Mouse (Mus musculus): ENCODE data around the gene Dppa2. TPM values are rescaled to one million over a fixed set of nuclear protein-coding genes. Genes with fewer than 3 reads are reported as not detected.
"Not testable (repeated sequence)": the region's sequence is repeated elsewhere in the genome, so short reads cannot be mapped to it uniquely, and the experiment has no call there.

Gene Dppa2
- polyA plus RNA-seq, 1 experiment from 2014 or later = not detected

DNA sequence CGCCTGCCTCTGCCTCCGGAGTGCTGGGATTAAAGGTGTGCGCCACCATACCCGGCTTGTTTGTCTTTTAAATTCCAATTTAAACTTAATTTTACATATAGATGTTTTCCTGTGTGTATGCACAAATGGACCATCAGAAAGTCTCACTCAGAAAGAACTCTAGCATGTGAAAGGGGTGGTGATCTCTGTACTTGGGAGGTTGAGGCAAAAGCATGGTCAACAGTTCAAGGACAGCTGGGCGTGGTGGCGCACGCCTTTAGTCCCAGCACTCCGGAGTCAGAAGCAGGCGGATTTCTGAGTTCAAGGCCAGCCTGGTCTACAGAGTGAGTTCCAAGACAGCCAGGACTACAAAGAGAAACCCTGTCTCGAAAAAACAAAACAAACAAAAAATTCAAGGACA is 5.2 kb downstream of the Dppa2 start:
- WGBS = 94% methylated on average over 10 of the region's 10 CpGs
- H3K9me3 ChIP-seq; H3K4me1 ChIP-seq; H3K4me2 ChIP-seq; ATAC-seq (ENCODE audit: insufficient read depth, low FRiP score, low read depth); H3K27me3 ChIP-seq (replicated peaks); H3K36me3 ChIP-seq; H3K9ac ChIP-seq; H3K27ac ChIP-seq; H3K4me3 ChIP-seq (replicated peaks): not testable (repeated sequence)

DNA sequence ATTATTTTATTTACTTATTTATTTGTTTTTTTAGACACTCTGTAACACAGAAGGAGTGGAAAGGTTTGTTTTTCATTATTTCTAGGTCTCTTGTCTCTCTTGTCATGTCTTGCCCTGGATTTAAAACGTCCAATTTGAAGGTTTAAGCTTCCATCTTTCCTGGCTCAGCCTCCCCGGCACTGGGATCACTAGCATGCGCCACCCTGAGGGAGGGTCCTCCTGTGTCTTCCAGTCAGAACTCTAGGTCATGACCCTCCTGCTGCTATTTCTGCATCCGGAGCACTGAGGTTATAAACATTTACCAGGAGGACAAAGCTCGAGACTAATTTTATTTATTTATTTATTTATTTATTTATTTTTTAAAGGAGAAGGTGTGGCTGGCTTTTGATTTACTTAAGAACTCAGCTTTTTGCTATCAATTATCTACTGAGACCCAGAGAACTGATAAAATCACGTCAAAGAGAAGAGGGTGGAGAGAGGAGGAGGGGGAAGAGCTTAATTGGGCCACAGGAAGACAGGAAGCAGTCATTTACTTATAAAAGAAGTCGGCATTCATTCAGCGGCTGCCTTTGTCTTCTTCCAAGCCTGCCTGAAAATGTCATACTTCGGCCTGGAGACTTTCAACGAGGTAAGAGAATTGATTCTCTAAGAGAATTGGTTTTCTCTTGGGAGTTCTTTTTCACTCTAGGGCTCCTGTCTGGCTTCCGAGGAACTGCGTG is 6.4 kb downstream of the Dppa2 start:
- no peaks in the 10 kb centered on the region for H3K4me1 ChIP-seq
- no peak for ATAC-seq (ENCODE audit: insufficient read depth, low FRiP score, low read depth)
- no peak overlapping the region for H3K9ac ChIP-seq
- no peak overlapping the region for H3K4me2 ChIP-seq
- no peaks in the 10 kb centered on the region for H3K36me3 ChIP-seq
- 75% methylated on average over 12 of the region's 12 CpGs for WGBS
- H3K4me3 ChIP-seq (replicated peaks) = no peak overlapping the region
- H3K27ac ChIP-seq = no peak overlapping the region
- no peaks in the 10 kb centered on the region for H3K9me3 ChIP-seq
- H3K27me3 ChIP-seq (replicated peaks) = no peaks in the 10 kb centered on the region

DNA sequence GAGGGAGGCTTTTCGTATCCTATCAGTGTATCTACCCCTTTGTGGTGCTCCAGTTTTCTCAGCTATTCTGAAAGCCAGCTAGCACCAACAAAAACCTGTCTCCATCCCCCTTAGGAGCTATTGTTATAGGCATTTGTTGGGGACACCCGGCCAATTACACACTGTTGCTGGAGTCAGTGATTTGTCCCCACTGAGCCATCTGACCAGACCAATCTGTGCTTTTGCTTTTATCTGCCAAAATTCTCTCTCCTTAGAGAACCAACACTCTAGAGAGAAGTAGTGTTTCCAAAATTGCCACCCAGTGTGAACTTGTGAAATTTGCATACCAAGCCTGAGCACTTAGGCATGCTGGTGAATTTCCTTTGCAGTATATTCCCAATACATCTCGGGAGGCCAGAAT is 11.6 kb downstream of the Dppa2 start:
- no peaks in the 10 kb centered on the region for H3K36me3 ChIP-seq
- no peak overlapping the region for H3K27ac ChIP-seq
- H3K9ac ChIP-seq = no peak overlapping the region
- H3K4me1 ChIP-seq = no peaks in the 10 kb centered on the region
- no peak for ATAC-seq (ENCODE audit: insufficient read depth, low FRiP score, low read depth)
- H3K4me2 ChIP-seq = no peak overlapping the region
- no peaks in the 10 kb centered on the region for H3K27me3 ChIP-seq (replicated peaks)
- H3K9me3 ChIP-seq = no peaks in the 10 kb centered on the region
- WGBS = 87% methylated on average over 3 of the region's 3 CpGs
- no peak overlapping the region for H3K4me3 ChIP-seq (replicated peaks)

DNA sequence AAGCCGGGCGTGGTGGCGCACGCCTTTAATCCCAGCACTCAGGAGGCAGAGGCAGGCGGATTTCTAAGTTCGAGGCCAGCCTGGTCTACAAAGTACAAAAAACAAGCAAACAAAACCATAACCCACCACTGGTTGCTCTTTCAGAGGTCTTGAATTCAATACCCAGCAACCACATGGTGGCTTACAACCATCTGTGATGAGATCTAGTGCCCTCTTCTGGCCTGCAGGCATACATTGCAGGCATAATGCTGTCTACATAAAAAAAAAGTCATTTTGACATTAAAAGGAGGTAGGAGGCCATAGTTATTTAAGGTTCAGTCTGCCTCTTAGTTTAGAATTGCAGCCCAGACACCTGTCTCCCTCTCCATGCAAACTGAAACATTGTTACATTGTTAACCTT is 17.1 kb downstream of the Dppa2 start:
- Histone ChIP-seq H3K27me3 (replicated peaks) (no peaks in the 10 kb centered on the region), H3K4me3 (replicated peaks) (no peak overlapping the region), H3K4me1 (no peaks in the 10 kb centered on the region), H3K36me3 (no peaks in the 10 kb centered on the region), H3K27ac (no peak overlapping the region), H3K9ac (no peak overlapping the region), H3K9me3 (no peaks in the 10 kb centered on the region), H3K4me2 (no peak overlapping the region)
- 88% methylated on average over 6 of the region's 6 CpGs for WGBS
- ATAC-seq (ENCODE audit: insufficient read depth, low FRiP score, low read depth) = no peak

DNA sequence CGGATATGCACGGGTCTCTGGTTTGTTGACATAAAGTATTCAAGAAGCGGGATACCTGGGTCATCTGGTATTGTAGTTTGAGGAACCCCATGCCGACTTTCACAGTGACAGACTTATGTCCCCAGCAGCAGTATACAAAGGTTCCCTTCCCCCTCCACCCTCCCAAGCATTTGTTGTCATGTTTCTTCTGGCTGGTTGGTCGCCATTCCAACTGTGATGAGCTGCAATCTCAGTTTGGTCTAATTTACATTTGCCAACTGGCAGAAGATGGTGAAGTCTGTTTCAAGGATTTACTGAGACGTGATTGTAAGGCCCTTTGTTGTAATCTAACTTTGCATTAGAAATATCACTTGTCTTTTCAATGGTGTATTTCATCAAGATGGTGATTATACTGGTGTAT is 19.4 kb downstream of the Dppa2 start:
- no peaks in the 10 kb centered on the region for H3K9me3 ChIP-seq
- no peak overlapping the region for H3K4me3 ChIP-seq (replicated peaks)
- H3K27ac ChIP-seq = no peak overlapping the region
- H3K9ac ChIP-seq = no peak overlapping the region
- no peaks in the 10 kb centered on the region for H3K4me1 ChIP-seq
- no peak for ATAC-seq (ENCODE audit: insufficient read depth, low FRiP score, low read depth)
- H3K36me3 ChIP-seq = no peaks in the 10 kb centered on the region
- H3K4me2 ChIP-seq = no peak overlapping the region
- no peaks in the 10 kb centered on the region for H3K27me3 ChIP-seq (replicated peaks)
- WGBS = 68% methylated on average over 6 of the region's 6 CpGs

DNA sequence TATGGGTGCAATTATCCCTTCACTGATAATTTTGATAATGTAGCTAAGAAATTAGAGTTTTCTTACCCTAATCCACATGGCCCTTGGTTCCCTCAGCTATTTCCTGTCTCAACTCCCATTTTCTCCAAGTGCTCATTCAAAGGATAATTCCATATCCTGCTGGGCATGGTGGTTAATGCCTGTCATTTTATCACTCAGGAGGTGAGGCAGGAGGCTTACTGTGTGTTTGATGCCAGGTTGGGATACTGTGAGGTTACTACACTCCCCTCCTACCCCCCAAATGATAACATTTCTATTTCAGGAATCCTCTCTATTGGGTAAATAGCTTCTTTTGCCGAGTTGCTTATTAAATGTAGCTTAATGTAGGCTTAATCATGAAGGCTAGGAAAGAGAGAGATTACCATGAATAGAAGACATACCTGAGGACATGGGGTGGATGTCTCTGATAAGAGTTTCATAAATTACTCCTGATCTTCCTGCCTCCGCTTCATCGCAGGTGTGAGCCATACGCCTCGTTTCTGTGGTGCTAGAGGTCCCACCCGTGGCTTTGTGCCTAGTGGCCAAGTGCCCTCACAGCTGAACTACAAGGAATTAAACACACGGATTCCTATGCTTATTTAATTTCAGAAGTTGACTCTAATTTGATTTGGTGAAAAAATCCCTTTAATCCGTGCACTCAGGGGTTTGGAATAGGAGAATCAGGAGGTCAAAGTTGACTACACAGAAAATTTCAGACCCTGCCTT is 20.1 kb downstream of the Dppa2 start:
- ATAC-seq (ENCODE audit: insufficient read depth, low FRiP score, low read depth) = no peak

GRCm38 (mm10) chr16:48326903-48327302 is 23.2 kb downstream of the Dppa2 start:
- Histone ChIP-seq H3K4me2 (no peak overlapping the region), H3K4me1 (no peaks in the 10 kb centered on the region), H3K36me3 (no peaks in the 10 kb centered on the region), H3K9ac (no peak overlapping the region), H3K27ac (no peak overlapping the region), H3K9me3 (no peaks in the 10 kb centered on the region), H3K4me3 (replicated peaks) (no peak overlapping the region), H3K27me3 (replicated peaks) (no peaks in the 10 kb centered on the region)
- 14% methylated on average over 5 of the region's 5 CpGs for WGBS
- ATAC-seq (ENCODE audit: insufficient read depth, low FRiP score, low read depth) = no peak

More for the DNA sequence above, 20.1 kb downstream of the Dppa2 start:
- Histone ChIP-seq H3K27me3 (replicated peaks) (no peaks in the 10 kb centered on the region), H3K9me3 (no peaks in the 10 kb centered on the region), H3K4me3 (replicated peaks) (no peak overlapping the region), H3K9ac (no peak overlapping the region), H3K27ac (no peak overlapping the region), H3K4me1 (no peaks in the 10 kb centered on the region), H3K36me3 (no peaks in the 10 kb centered on the region), H3K4me2 (no peak overlapping the region)
- WGBS = 82% methylated on average over 8 of the region's 8 CpGs

GRCm38 (mm10) chr16:48328420-48328819 is 24.7 kb downstream of the Dppa2 start:
- no peaks in the 10 kb centered on the region for H3K36me3 ChIP-seq
- H3K9me3 ChIP-seq = no peaks in the 10 kb centered on the region
- 86% methylated on average over 2 of the region's 2 CpGs for WGBS
- H3K4me2 ChIP-seq = no peak overlapping the region
- H3K27ac ChIP-seq = no peak overlapping the region
- no peaks in the 10 kb centered on the region for H3K27me3 ChIP-seq (replicated peaks)
- H3K4me1 ChIP-seq = no peaks in the 10 kb centered on the region
- H3K9ac ChIP-seq = no peak overlapping the region
- ATAC-seq (ENCODE audit: insufficient read depth, low FRiP score, low read depth) = no peak
- H3K4me3 ChIP-seq (replicated peaks) = no peak overlapping the region

GRCm38 (mm10) chr16:48331822-48332221 is 28.1 kb downstream of the Dppa2 start:
- no peak for ATAC-seq (ENCODE audit: insufficient read depth, low FRiP score, low read depth)
- WGBS = 66% methylated on average over 3 of the region's 3 CpGs
- H3K4me3 ChIP-seq (replicated peaks) = no peak overlapping the region

DNA sequence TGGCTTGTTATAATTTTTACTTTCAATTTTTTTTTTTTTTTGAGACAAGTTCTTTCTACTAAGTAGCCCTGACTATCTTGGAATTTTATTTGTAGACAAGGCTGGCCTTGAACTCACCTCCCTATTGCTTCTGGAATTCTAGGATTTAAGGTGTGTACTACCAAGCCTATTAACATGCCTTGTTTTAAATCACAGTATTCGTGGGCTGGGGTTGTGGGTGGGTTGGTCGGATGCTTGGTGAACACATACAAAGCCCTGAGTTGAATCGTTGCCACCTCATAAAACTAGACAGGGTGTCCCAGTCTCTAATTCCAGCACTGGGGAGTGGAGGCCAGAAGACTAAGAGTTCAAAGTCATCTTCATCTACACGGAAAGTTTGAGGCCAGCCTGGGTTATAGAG is 31.6 kb downstream of the Dppa2 start:
- no peak for ATAC-seq (ENCODE audit: insufficient read depth, low FRiP score, low read depth)
- H3K9me3 ChIP-seq = no peaks in the 10 kb centered on the region
- no peak overlapping the region for H3K9ac ChIP-seq
- H3K27ac ChIP-seq = no peak overlapping the region
- H3K36me3 ChIP-seq = no peaks in the 10 kb centered on the region
- no peaks in the 10 kb centered on the region for H3K4me1 ChIP-seq
- WGBS = 84% methylated on average over 4 of the region's 4 CpGs
- no peak overlapping the region for H3K4me3 ChIP-seq (replicated peaks)
- no peak overlapping the region for H3K4me2 ChIP-seq
- no peaks in the 10 kb centered on the region for H3K27me3 ChIP-seq (replicated peaks)

More at GRCm38 (mm10) chr16:48331822-48332221, 28.1 kb downstream of the Dppa2 start:
- no peak overlapping the region for H3K4me2 ChIP-seq
- H3K27ac ChIP-seq = no peak overlapping the region
- no peaks in the 10 kb centered on the region for H3K4me1 ChIP-seq
- H3K9ac ChIP-seq = no peak overlapping the region
- no peaks in the 10 kb centered on the region for H3K36me3 ChIP-seq
- H3K27me3 ChIP-seq (replicated peaks) = no peaks in the 10 kb centered on the region
- H3K9me3 ChIP-seq = no peaks in the 10 kb centered on the region

DNA sequence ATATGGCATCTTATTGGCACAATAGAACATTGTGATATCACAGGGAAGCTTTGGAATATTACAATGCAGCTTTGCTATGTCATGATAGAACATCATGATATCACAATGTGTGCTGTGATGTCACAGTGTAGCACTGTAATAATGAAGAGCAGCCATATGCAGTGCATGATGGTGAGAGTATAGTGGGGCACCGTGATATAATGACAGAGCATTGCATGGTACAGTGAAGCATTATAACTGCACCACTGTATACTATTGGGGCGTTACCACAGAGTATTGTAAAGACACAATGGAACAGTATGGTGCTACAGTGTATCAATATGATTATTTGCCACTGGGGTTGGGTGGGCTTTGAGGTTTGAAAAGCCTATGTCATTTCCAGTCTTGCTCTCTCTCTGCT is 40.5 kb downstream of the Dppa2 start:
- no peak overlapping the region for H3K4me2 ChIP-seq
- 90% methylated on average over 2 of the region's 2 CpGs for WGBS
- no peaks in the 10 kb centered on the region for H3K36me3 ChIP-seq
- H3K9me3 ChIP-seq = no peaks in the 10 kb centered on the region
- ATAC-seq (ENCODE audit: insufficient read depth, low FRiP score, low read depth) = no peak
- H3K4me1 ChIP-seq = no peaks in the 10 kb centered on the region
- H3K27me3 ChIP-seq (replicated peaks) = no peaks in the 10 kb centered on the region
- no peak overlapping the region for H3K27ac ChIP-seq
- H3K9ac ChIP-seq = no peak overlapping the region
- H3K4me3 ChIP-seq (replicated peaks) = no peak overlapping the region

GRCm38 (mm10) chr16:48347246-48347645 is 43.5 kb downstream of the Dppa2 start:
- Histone ChIP-seq H3K27ac (no peak overlapping the region), H3K9me3 (no peaks in the 10 kb centered on the region), H3K4me2 (no peak overlapping the region), H3K4me1 (no peaks in the 10 kb centered on the region), H3K36me3 (no peaks in the 10 kb centered on the region), H3K9ac (no peak overlapping the region), H3K27me3 (replicated peaks) (no peaks in the 10 kb centered on the region), H3K4me3 (replicated peaks) (no peak overlapping the region)
- no peak for ATAC-seq (ENCODE audit: insufficient read depth, low FRiP score, low read depth)
- WGBS = 91% methylated on average over 1 of the region's 1 CpGs
